Mouse (Mus musculus): ENCODE results near the gene Sox6. TPM values are rescaled to one million over a fixed set of nuclear protein-coding genes. Genes with fewer than 3 reads are reported as not detected.

The Sox6 gene
- polyA plus RNA-seq, 1 experiment from 2014 or later = 37.5 TPM

GRCm38 (mm10) chr7:115952235-115952634, 86.4 kb downstream of the Sox6 start:
- WGBS = 49% methylated on average over 3 of the region's 3 CpGs
- Histone ChIP-seq H3K4me2 (ENCODE audit: low read depth, low read length) (no peak overlapping the region), H3K9ac (ENCODE audit: low read length) (no peak overlapping the region), H3K9me3 (replicated peaks; ENCODE audit: control insufficient read depth, low read length) (no peaks in the 10 kb centered on the region), H3K36me3 (ENCODE audit: control insufficient read depth, insufficient read depth, low read length) (no peaks in the 10 kb centered on the region), H3K27ac (ENCODE audit: low read length) (no peak overlapping the region), H3K27me3 (ENCODE audit: control insufficient read depth, insufficient read depth, low read length) (no peaks in the 10 kb centered on the region), H3K4me3 (replicated peaks; ENCODE audit: low read length) (no peak overlapping the region), H3K4me1 (ENCODE audit: control insufficient read depth, insufficient read depth, low read length) (no peaks in the 10 kb centered on the region)
- no peak for ATAC-seq (ENCODE audit: insufficient read depth, low FRiP score)

GRCm38 (mm10) chr7:115951689-115952088, 86.9 kb downstream of the Sox6 start:
- no peak overlapping the region for H3K4me2 ChIP-seq (ENCODE audit: low read depth, low read length)
- WGBS = 82% methylated on average over 4 of the region's 4 CpGs
- no peak overlapping the region for H3K27ac ChIP-seq (ENCODE audit: low read length)
- no peaks in the 10 kb centered on the region for H3K27me3 ChIP-seq (ENCODE audit: control insufficient read depth, insufficient read depth, low read length)
- no peak for ATAC-seq (ENCODE audit: insufficient read depth, low FRiP score)
- no peaks in the 10 kb centered on the region for H3K4me1 ChIP-seq (ENCODE audit: control insufficient read depth, insufficient read depth, low read length)
- no peak overlapping the region for H3K4me3 ChIP-seq (replicated peaks; ENCODE audit: low read length)
- no peaks in the 10 kb centered on the region for H3K36me3 ChIP-seq (ENCODE audit: control insufficient read depth, insufficient read depth, low read length)
- no peak overlapping the region for H3K9ac ChIP-seq (ENCODE audit: low read length)
- H3K9me3 ChIP-seq (replicated peaks; ENCODE audit: control insufficient read depth, low read length) = no peaks in the 10 kb centered on the region

- no peak for ATAC-seq (ENCODE audit: insufficient read depth, low FRiP score)
- H3K27me3 ChIP-seq (ENCODE audit: control insufficient read depth, insufficient read depth, low read length) = no peaks in the 10 kb centered on the region
- 68% methylated on average over 2 of the region's 2 CpGs for WGBS
- no peaks in the 10 kb centered on the region for H3K4me1 ChIP-seq (ENCODE audit: control insufficient read depth, insufficient read depth, low read length)
- H3K36me3 ChIP-seq (ENCODE audit: control insufficient read depth, insufficient read depth, low read length) = no peaks in the 10 kb centered on the region
- H3K4me2 ChIP-seq (ENCODE audit: low read depth, low read length) = no peak overlapping the region
- no peak overlapping the region for H3K27ac ChIP-seq (ENCODE audit: low read length)
- H3K9me3 ChIP-seq (replicated peaks; ENCODE audit: control insufficient read depth, low read length) = no peaks in the 10 kb centered on the region
- H3K9ac ChIP-seq (ENCODE audit: low read length) = no peak overlapping the region
- H3K4me3 ChIP-seq (replicated peaks; ENCODE audit: low read length) = no peak overlapping the region
These were observed 90.7 kb downstream of the Sox6 start for GRCm38 (mm10) chr7:115947916-115948315.

- no peak overlapping the region for H3K4me3 ChIP-seq (replicated peaks; ENCODE audit: low read length)
- no peak for ATAC-seq (ENCODE audit: insufficient read depth, low FRiP score)
- H3K9ac ChIP-seq (ENCODE audit: low read length) = no peak overlapping the region
- no peaks in the 10 kb centered on the region for H3K4me1 ChIP-seq (ENCODE audit: control insufficient read depth, insufficient read depth, low read length)
- WGBS = 92% methylated on average over 12 of the region's 12 CpGs
- H3K4me2 ChIP-seq (ENCODE audit: low read depth, low read length) = no peak overlapping the region
- no peaks in the 10 kb centered on the region for H3K9me3 ChIP-seq (replicated peaks; ENCODE audit: control insufficient read depth, low read length)
- H3K27ac ChIP-seq (ENCODE audit: low read length) = no peak overlapping the region
- no peaks in the 10 kb centered on the region for H3K27me3 ChIP-seq (ENCODE audit: control insufficient read depth, insufficient read depth, low read length)
- H3K36me3 ChIP-seq (ENCODE audit: control insufficient read depth, insufficient read depth, low read length) = no peaks in the 10 kb centered on the region
These were observed 92.0 kb downstream of the Sox6 start for GRCm38 (mm10) chr7:115946559-115946958.

- Histone ChIP-seq H3K4me2 (ENCODE audit: low read depth, low read length) (no peak overlapping the region), H3K27ac (ENCODE audit: low read length) (no peak overlapping the region), H3K4me1 (ENCODE audit: control insufficient read depth, insufficient read depth, low read length) (no peaks in the 10 kb centered on the region), H3K27me3 (ENCODE audit: control insufficient read depth, insufficient read depth, low read length) (no peaks in the 10 kb centered on the region), H3K9ac (ENCODE audit: low read length) (no peak overlapping the region), H3K36me3 (ENCODE audit: control insufficient read depth, insufficient read depth, low read length) (no peaks in the 10 kb centered on the region), H3K9me3 (replicated peaks; ENCODE audit: control insufficient read depth, low read length) (no peaks in the 10 kb centered on the region), H3K4me3 (replicated peaks; ENCODE audit: low read length) (no peak overlapping the region)
- 85% methylated on average over 4 of the region's 4 CpGs for WGBS
- no peak for ATAC-seq (ENCODE audit: insufficient read depth, low FRiP score)
These were observed 93.1 kb downstream of the Sox6 start for GRCm38 (mm10) chr7:115945516-115945915.

GRCm38 (mm10) chr7:115944250-115944649, 94.3 kb downstream of the Sox6 start:
- no peaks in the 10 kb centered on the region for H3K27me3 ChIP-seq (ENCODE audit: control insufficient read depth, insufficient read depth, low read length)
- H3K36me3 ChIP-seq (ENCODE audit: control insufficient read depth, insufficient read depth, low read length) = no peaks in the 10 kb centered on the region
- H3K4me1 ChIP-seq (ENCODE audit: control insufficient read depth, insufficient read depth, low read length) = no peaks in the 10 kb centered on the region
- no peak overlapping the region for H3K27ac ChIP-seq (ENCODE audit: low read length)
- H3K9ac ChIP-seq (ENCODE audit: low read length) = no peak overlapping the region
- no peak overlapping the region for H3K4me3 ChIP-seq (replicated peaks; ENCODE audit: low read length)
- H3K4me2 ChIP-seq (ENCODE audit: low read depth, low read length) = no peak overlapping the region
- no peak for ATAC-seq (ENCODE audit: insufficient read depth, low FRiP score)
- WGBS = 66% methylated on average over 5 of the region's 5 CpGs
- no peaks in the 10 kb centered on the region for H3K9me3 ChIP-seq (replicated peaks; ENCODE audit: control insufficient read depth, low read length)

- Histone ChIP-seq H3K9ac (ENCODE audit: low read length) (no peak overlapping the region), H3K9me3 (replicated peaks; ENCODE audit: control insufficient read depth, low read length) (no peaks in the 10 kb centered on the region), H3K27ac (ENCODE audit: low read length) (no peak overlapping the region), H3K4me1 (ENCODE audit: control insufficient read depth, insufficient read depth, low read length) (no peaks in the 10 kb centered on the region), H3K36me3 (ENCODE audit: control insufficient read depth, insufficient read depth, low read length) (no peaks in the 10 kb centered on the region), H3K4me2 (ENCODE audit: low read depth, low read length) (no peak overlapping the region), H3K27me3 (ENCODE audit: control insufficient read depth, insufficient read depth, low read length) (no peaks in the 10 kb centered on the region), H3K4me3 (replicated peaks; ENCODE audit: low read length) (no peak overlapping the region)
- WGBS = 53% methylated on average over 6 of the region's 6 CpGs
- ATAC-seq (ENCODE audit: insufficient read depth, low FRiP score) = peak; percentile 64; the same call in 1 of the 2 replicates
These were observed 96.8 kb downstream of the Sox6 start for GRCm38 (mm10) chr7:115941766-115942165.

- Histone ChIP-seq H3K9ac (ENCODE audit: low read length) (no peak overlapping the region), H3K4me1 (ENCODE audit: control insufficient read depth, insufficient read depth, low read length) (no peaks in the 10 kb centered on the region), H3K9me3 (replicated peaks; ENCODE audit: control insufficient read depth, low read length) (no peaks in the 10 kb centered on the region), H3K27ac (ENCODE audit: low read length) (no peak overlapping the region), H3K27me3 (ENCODE audit: control insufficient read depth, insufficient read depth, low read length) (no peaks in the 10 kb centered on the region), H3K4me2 (ENCODE audit: low read depth, low read length) (no peak overlapping the region), H3K36me3 (ENCODE audit: control insufficient read depth, insufficient read depth, low read length) (no peaks in the 10 kb centered on the region), H3K4me3 (replicated peaks; ENCODE audit: low read length) (no peak overlapping the region)
- ATAC-seq (ENCODE audit: insufficient read depth, low FRiP score) = no peak
- 81% methylated on average over 5 of the region's 5 CpGs for WGBS
These were observed 99.3 kb downstream of the Sox6 start for GRCm38 (mm10) chr7:115939292-115939691.

- Histone ChIP-seq H3K4me2 (ENCODE audit: low read depth, low read length) (no peak overlapping the region), H3K4me1 (ENCODE audit: control insufficient read depth, insufficient read depth, low read length) (no peaks in the 10 kb centered on the region), H3K27me3 (ENCODE audit: control insufficient read depth, insufficient read depth, low read length) (no peaks in the 10 kb centered on the region), H3K9ac (ENCODE audit: low read length) (no peak overlapping the region), H3K27ac (ENCODE audit: low read length) (no peak overlapping the region), H3K4me3 (replicated peaks; ENCODE audit: low read length) (no peak overlapping the region), H3K9me3 (replicated peaks; ENCODE audit: control insufficient read depth, low read length) (no peaks in the 10 kb centered on the region), H3K36me3 (ENCODE audit: control insufficient read depth, insufficient read depth, low read length) (no peaks in the 10 kb centered on the region)
- 44% methylated on average over 1 of the region's 1 CpGs for WGBS
- ATAC-seq (ENCODE audit: insufficient read depth, low FRiP score) = no peak
These were observed 101.7 kb downstream of the Sox6 start for GRCm38 (mm10) chr7:115936908-115937307.

- ATAC-seq (ENCODE audit: insufficient read depth, low FRiP score) = no peak
- Histone ChIP-seq H3K4me2 (ENCODE audit: low read depth, low read length) (no peak overlapping the region), H3K4me3 (replicated peaks; ENCODE audit: low read length) (no peak overlapping the region), H3K36me3 (ENCODE audit: control insufficient read depth, insufficient read depth, low read length) (no peaks in the 10 kb centered on the region), H3K9me3 (replicated peaks; ENCODE audit: control insufficient read depth, low read length) (no peaks in the 10 kb centered on the region), H3K27ac (ENCODE audit: low read length) (no peak overlapping the region), H3K9ac (ENCODE audit: low read length) (no peak overlapping the region), H3K27me3 (ENCODE audit: control insufficient read depth, insufficient read depth, low read length) (no peaks in the 10 kb centered on the region), H3K4me1 (ENCODE audit: control insufficient read depth, insufficient read depth, low read length) (no peaks in the 10 kb centered on the region)
- WGBS = 88% methylated on average over 1 of the region's 1 CpGs
These were observed 123.3 kb downstream of the Sox6 start for GRCm38 (mm10) chr7:115915338-115915737.

Measured in stomach, embryonic 16.5 days (tissue).